Mouse (Mus musculus) cerebellum, adult 11 months (tissue): ENCODE data around the gene Ldlrad3.
A peak's percentile ranks its signal among the peaks of the same experiment; 100 is the strongest.

Experiments
- DNase-seq: peaks from one replicate; pipeline ENCODE4 v3.0.0; 2022

The Ldlrad3 gene

DNA sequence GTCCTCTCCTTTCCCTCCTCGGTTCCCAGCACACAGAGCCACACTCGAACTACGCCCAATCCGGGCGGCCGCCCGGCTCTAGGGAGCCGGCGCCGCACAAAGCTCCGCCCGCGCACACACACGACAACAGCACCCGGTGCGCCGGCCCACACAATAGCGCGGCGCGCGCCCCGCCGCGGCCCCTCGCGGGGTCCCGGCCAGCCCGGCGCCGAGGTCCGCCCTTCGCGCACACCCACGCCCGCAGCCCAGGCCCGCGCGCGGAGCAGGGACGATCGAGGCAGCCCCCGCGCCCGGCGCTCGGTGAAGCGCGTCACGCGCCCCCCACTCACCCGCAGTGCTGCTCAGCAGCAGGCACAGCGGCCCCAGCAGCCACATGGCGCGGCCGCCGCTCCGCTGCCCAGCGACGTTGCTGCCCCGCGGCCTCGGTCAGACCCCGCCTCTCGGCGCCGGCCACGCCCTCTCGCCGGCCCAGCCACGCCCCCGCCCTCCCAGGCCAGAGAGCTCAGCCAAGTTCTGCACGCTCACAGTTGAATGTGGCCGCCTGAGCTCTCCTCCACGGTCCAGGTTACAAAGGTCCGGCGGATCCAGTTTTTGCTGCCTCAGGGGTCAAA, at the start of gene Ldlrad3:
Gene Ldlrad3 (minus strand): TSS at position 435 of the 611 bp plus-strand sequence.
- DNase-seq, result peak; percentile 87

DNA sequence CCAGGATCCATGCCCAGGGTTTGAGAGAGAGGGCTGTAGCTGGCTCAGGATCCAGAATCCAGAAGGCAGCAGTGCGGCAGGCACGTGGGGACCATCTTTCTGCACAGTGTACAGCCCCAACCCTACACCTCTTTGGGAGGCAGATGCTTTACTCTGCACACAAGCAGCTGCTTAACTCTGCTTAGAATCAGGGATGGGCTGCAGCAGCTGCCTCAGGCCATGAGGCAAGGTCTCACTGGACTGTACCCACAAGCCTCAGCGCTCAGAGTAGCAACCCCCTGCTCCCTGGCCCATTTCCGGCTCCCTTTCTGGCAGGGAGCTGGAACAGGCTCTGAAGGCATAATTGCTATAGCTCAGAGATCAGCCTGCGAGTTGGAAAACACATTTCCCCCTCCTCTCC, 45.3 kb upstream of the Ldlrad3 start:
- DNase-seq, result no peak

DNA sequence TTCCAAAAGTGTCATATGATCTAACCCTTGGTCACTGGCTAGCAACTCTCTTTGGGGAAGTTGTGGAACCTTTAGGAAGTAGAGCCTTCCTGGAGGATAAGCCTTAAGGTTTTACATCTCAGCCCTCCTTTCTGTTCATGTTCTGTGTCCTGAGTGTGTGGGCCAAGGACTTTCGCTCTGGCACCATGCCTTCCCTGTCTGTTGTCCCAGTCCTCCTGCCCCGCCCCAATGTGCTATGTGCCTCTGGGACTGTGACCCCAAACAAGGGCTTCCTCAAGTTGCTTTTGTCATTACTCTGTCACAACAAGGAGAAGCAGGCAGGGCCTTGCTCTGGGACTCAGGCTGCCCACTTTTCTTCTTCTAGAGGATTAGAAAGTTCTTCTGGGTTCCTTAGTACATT, 42.9 kb upstream of the Ldlrad3 start:
- no peak for DNase-seq

DNA sequence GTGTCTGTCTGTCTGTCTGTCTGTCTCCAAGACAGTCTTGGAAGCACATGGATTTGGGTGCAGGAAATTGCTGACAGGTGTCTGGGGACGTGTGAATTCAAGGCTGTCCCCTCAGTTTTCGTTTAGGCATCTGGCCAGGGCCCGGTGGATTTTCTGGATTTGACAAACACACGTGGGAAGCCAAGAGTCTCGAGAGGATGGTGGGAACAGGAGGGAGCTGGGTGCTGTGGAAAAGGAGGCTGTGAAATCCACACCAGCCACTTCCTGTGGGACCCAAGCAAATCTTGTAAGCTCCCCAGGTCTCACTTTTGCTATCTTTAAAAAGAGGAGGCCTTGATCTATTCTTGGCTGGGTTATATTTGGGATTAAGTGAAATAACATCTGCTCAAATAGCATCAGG, 42.1 kb upstream of the Ldlrad3 start:
- DNase-seq, result no peak

DNA sequence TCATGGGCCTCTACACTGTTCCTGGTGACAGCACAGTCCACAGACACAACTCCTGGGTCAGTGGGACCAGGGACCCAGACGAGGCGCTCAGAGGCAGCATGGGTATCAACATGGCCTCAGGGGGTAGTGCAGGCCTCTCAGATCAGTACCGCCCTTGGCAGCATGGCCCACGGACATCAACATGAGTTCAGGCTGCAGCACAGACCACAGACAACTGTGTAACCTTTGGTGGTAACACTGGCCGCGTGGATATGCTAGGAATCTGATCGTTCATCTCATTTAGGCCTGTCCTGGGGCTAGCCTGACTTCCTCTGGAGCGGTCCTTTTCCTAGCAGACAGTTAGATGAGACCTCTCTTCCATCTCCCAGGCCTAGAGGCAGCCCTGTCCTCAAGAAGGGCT, 41.7 kb upstream of the Ldlrad3 start:
- DNase-seq, result no peak

DNA sequence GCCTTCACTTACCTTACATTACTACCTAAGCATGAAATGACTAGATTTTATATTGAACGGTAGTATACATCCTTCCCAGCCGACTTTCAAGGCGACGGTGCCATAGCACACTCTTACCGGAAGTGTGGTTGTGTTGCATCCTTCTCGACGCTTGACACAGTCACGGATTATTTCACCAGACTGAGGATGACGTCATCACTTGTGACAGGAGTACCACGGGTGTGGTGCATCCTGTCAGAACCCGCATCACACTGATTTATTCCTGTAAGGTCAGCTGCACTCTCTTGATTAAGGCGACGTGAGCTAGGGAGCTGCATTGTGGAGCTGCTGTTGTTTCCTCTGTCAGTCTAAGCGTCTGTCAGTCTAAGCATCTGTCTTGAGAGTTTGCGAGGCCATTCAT, 40.1 kb upstream of the Ldlrad3 start:
- no peak for DNase-seq

DNA sequence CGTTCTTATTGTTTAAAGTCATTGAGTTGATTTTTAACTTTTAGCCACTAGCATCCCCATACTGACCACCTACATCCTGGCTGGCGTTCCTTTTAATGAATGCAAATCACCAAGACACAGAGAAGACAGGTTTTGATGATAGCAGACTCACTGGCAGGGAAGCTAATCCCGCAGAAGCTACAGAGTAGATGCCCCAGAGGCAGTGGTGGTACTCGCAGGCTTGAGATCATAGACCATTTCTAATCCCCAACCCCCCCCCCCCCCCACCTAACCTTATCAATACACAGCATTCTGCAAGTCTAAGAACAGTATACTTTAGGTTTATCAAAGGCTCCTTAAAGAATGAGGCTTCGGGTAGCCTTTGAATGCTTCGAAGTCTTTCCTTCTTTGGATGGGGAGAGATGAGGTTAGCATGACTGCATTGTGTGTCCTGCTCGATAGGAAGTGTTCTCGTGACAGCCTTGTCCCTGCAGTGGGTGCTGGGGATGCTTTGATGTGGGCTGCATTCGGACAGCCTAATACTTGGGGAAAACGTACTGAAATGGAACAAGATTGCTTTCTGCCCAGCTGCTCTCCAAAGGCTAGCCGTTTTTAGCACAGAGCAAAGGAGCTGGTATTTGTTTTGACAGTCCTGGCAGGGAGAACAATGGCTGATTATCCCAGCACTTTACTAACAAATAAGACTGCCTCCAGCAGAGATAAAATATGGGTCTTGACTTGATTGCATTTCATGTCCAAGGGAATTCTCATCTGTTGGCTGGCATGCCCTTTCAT, 37.4 kb upstream of the Ldlrad3 start:
- no peak for DNase-seq

DNA sequence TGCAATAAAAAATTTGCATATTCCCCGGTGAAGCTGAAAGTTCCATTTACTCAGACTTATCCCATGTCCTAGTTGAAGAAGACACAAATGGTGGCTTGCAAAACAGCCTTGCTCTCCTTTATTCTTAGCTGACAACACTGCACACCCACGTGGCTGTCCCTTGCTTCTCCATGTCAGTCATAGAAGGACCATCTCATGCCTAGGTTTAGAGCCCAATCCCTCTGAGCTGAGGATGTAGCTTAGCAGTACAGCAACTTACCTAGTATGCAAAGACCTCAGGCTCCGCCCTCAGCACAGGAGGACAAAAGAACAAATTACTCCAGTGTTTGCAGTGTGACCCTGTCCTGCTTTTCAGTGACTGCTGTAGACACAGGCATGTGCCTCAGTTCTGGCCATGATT, 36.6 kb upstream of the Ldlrad3 start:
- DNase-seq, result no peak

DNA sequence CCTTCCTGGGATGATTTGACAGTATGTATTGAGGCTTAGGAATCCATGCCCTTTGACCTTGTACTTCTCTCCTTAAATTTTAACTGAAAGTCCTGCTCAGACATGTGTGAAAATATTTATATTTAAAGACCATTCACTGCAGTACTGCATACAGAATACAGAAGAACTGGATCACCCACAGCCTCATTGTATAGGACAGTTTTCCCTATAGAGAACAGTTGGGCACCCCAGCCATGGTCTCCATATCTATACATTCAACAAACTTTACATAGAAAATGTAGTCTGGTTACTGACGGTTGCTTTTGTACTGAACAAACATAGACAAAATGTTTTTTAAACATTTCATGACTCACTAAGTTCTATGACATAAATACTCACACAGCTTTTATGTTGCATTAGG, 30.6 kb upstream of the Ldlrad3 start:
- DNase-seq, result no peak

DNA sequence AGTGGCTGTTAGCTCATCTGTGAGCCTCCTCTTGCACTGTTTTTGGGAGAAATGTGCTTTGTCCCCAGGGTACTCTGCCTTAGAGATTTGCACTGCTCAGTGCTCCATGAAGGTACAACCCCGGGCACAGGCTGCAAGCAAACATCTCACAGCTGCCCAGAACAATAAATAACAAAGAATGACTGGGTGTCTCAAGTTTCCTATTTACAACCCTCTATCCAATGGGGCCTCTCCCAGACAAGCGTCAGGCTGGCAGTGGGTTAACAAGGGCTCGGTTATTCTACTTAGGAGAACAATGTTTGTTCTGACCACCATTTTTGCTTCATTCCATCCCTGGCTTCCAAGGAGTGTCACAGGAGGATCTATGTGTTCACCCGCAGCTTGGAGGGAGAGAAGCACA, 25.9 kb upstream of the Ldlrad3 start:
- no peak for DNase-seq

DNA sequence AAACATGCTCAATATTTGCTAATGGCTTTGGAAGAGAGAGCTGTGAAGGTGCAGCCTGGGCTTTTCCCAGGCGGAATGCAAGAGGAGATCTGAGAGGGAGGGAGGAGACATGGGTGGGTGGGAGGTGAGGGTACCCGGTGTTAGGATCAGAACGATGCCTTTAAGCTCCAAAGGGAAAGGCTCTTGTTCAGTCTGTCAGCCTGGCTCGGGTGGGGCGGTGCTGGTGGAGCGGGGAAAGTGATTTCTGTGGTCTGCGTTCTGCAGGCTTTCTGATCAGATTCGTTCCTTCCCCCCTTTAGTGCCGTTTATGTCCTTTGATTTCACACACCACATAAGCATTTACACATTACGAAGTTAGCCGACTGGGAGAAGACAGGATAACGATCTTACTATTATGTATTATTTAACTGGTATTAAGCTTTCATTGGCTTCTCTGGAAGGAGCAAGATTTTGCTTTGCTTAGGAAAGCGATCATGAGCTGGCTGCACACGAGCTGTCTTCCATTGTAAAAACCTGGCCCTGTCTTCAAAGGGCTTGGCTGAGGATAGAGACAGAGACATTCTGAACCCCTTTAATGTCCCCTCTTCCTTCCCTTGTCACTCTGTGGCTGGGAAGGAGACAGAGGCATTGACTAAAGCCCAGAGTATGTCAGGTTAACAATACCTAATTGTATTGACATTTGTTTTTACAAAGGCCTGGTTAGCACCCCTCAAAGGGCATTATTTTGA, 19.7 kb upstream of the Ldlrad3 start:
- no peak for DNase-seq

DNA sequence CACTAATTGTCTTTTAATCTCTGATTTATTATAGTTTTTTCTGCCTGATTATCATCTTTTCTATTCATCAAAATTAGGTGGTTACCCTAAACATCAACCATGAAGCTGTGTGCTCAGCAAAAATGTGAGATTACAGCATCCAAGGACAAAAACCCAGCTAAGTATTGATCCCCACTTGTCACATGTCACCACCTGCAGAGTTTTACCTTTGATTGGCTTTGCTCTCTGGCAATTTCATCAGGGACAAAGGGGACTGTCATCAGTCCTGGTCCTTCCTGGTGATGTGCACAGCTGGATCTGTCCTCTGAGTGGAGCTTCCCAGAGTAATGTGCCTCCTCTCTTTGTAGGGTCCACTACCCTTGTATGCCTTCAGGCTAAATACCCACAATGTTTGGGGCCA, 17.3 kb upstream of the Ldlrad3 start:
- no peak for DNase-seq

DNA sequence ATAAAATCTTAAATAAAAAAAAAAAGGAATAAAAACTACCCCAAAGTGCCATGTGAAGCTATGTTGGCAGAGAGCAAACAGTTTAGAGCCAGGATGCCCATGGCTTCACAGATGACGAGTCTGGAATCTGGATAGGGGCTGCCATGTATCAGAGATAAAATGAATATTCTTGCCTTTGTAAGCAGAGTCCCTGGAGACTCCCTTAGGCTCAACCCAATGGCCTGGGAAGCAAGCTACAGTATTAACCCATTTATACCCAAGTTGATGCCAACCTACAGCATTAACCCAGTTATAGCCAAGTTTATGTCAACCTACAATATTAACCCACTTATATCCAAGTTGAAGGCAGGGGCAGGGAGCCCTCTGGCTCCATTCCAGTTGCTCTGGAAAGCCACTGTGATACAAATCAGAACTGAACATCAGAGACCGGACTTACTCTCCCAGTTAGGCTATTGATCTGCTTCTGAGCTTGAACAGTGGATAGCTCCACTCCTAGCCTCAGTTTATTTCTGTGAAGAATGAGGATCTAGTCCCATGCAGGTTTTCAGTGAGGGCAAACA, 16.1 kb upstream of the Ldlrad3 start:
- no peak for DNase-seq

DNA sequence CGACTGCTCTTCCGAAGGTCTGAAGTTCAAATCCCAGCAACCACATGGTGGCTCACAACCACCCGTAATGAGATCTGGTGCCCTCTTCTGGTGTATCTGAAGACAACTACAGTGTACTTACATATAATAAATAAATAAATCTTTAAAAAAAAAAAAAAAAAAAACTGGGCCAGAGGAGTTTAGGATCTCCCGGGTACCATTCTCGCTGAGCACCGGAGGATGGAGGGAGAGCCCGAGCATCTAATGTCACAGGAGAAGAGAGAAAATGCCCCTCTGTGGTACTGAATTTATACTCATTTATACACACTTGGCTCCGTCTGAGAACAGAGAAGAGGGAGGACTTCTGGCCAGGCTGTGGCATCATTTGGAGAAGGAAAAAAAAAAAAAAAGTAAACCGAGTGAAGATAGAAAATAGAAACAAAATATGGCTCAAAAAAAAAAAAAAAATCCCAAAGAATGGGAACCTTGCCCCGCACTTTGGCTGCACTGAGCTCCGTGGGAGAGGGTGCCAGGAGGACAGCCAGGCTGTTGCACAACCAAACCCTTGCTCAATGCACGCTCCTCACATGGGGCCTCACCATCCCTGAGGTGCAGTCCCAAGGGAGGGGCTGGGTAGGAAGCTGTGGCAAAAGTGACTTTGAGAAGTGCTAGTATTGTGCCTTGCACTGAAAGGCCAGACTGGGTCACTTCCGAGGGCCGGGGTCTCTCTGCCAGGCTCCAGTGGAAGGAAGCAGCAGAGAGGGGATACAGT, 15.2 kb upstream of the Ldlrad3 start:
- DNase-seq, result peak; percentile 41

DNA sequence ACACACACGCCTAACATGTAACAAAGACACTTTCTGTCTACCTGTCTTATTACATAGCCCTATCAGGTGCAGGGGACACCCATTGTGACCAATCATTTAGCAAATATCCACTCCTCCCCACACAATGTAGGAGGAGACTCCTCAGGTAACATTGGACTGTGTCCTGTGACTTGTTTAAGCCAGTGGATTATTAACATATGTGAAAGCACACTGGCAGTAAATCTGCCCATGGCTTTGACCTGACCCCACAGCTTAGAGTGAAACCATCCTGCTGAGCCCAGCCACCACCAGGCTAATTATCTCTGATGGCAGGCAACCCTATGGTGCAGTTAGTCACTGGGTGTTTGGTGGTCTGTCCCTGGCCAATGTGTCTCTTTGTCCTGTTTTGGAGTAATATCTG, 11.1 kb upstream of the Ldlrad3 start:
- no peak for DNase-seq

DNA sequence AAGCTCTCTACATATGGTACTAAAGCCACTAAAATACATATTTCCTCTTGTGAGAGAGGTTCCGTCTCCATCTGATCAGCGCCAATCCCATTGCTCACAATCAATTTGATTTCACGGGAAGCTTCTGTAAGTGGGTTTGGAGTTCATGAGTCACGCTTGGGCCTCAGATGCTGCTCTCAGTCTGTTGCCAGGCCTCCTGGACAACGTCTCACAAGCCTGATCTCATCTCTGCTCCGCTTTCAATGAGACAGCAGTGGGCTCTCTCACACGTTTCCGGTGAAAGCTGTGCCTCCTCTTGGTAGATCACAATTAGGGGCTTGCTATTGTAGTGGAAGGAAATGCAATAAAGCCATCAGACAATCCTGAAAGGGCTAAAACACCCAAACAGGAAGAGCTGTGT, 10.5 kb upstream of the Ldlrad3 start:
- DNase-seq, result no peak

DNA sequence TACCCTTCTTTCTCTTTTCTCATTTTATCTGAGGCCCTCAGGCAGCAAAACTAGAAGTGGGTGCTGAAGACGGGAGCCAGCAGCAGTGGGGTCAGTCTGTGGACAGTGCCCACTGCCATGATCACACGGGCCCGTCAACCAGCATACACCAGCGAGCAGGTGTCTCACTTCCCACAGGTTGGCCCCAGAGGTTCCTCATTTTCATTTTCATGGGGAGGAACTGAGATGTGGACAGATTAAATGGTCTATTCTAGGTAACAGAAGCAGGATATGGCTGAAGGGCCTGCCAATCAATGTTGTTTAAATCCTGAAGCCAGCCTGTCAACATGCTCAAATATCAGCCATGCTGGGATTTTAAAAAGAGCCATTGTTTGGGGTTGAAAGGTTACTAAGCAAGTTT, 9.3 kb upstream of the Ldlrad3 start:
- no peak for DNase-seq

DNA sequence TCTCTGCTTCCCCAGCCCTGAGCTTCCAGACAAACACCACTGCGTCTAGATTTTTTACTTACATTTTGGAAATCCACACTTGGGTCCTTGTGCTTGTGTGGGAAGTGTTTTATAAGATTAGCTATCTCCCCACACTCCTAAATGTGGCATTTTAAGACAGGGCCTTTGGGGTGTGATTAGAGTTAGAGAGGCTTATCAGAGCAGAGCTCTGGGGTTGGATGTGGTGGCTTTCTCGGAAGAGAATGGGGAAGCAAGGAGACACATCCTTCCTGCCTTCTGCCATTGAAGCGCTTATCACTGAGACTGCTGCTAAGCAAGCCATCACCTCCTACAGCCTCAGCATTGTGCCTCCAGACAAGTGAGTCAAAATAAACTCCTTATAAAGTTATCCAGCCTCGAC, 8.1 kb upstream of the Ldlrad3 start:
- no peak for DNase-seq

DNA sequence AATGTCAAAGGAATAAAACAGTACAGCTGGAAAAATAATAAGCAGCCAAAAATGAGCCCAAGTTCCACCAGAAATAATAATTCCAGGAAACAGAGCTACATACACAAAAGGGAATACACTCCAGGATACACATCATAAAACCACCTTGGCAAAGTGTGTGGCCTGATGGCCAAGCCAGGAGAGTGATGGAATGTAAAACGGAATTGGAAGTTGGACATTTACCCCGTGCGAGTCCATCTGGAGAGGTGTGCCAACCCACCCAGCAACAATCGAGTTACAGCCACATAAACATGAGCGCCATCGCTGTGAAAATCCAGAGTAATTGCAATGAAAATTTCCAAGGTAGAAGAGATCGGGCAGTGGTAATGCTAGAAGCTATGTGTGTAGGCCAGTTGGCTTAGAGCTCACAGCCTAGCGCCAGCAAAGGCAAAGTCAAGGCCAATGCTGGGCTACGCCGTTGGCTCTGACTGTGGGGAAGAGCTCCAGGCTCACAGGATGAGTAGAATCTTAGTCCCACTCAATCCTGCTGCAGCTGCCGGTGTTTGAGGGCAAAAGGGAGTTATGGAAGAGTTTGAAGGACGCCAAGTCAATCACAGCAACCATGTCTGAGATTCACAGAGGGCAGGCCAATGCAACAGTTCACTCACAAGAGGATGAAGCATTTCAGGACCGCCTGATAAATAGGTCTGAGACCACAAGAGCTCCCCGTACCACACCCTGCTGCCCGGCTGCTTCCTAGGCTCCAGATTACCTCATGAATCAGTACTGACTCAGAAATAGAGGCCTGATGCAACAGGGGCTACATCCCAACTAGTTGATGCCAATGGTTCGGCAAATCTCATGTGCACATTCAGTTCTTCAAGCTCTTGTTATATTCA, 7.0 kb upstream of the Ldlrad3 start:
- DNase-seq, result no peak

DNA sequence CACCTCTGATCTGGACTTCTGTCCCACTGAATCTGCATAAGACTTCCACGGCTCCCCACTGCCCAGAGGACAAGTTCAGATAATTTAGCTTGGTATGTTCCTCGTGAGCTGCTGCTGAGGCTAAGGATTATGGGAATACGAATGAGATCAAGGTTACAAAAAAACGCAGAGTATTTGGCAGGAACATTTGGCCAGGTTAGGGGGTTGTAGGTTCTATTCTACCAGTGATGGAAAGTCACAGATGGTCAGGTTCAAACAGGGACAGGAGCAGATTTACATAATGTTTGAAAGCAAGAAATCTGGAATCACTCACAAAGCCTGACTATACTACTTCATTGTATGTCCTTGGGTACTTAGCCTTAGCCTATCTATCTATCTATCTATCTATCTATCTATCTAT, 5.6 kb upstream of the Ldlrad3 start:
- no peak for DNase-seq

DNA sequence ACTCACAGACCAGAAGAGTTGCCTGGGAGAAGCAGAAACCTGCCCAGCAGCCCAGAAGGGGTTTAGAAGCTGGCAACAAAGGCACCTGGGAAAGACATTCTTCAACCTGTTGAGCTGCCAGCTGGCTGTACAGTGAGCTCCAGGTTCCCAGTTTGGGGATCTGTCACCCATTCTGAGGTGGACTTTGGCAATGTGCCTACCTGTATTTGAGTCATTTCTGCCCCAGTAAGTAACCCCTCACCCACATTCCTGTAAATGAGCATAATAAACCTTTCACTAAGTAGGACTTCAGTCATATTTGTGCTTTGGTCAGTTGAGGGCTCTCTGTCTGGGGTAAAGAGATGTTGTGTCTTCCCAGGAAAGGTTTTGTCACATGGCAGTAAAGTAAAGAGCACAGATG, 4.8 kb upstream of the Ldlrad3 start:
- no peak for DNase-seq
